Mouse (Mus musculus): ENCODE measurements around the gene Pygo1. TPM values are rescaled to one million over a fixed set of nuclear protein-coding genes. Genes with fewer than 3 reads are reported as not detected.

Pygo1 gene
- total RNA-seq (2021): 10 to 100 TPM; 14.6 to 14.9 TPM
- long read RNA-seq, experiment 1, full-length matches to known transcripts: 10 of 15 reads
- long read RNA-seq, experiment 1, partial matches to known transcripts: 0 of 15 reads
- long read RNA-seq, experiment 1, other reads (novel, unspliced or antisense): 5 of 15 reads
- long read RNA-seq, experiment 2, full-length matches to known transcripts: 7 of 12 reads
- long read RNA-seq, experiment 2, partial matches to known transcripts: 0 of 12 reads
- long read RNA-seq, experiment 2, other reads (novel, unspliced or antisense): 5 of 12 reads

DNA sequence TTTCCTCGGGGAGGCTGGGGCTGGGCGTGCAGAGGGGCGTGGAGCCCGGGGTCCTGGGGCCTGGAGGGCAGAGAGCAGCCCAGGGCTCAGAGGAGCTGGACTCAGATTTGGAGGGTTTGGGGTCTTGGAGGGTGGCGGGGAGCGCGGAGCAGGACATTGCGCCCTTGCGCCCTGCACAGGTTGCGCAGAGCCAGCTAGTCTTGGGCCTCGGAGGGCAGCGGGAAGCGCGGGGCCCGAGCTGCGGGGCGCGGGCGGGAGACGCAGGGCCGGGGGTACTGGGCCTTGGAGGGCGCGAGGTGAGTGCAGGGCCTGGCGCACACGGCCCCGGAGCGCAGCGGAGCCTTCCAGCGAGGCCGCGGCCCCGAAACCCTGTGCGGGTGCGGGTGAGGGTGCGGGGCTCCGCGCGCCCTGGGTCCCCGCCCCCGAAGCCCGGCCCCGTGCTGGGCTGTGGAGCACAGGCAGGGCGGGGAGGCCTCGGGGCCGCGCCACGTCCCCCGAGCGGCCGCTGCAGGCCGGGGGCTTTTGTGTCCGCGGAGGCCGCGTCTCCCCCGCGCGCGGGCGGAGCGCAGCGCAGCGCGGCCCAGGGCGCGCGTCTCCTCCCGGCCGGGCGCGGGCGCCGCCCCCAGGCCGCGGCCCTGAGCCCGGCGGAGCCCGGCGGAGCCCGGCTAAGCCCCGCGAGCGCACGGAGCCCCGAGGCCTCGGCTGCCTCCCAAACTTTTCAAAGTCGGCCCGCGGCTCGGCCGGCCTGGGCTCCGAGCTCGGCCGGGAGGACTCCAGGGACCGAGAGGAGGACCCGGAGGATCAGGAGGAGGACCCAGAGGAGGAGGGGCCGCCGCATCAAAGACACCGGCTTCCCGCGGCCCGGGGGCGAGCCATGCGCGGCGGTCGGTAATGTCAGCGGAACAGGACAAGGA lies at the start of gene Pygo1:
Gene Pygo1 (plus strand): TSS at position 625 of the 914 bp plus-strand sequence.
- peak; percentile 43 for DNase-seq (ENCODE audit: low spot score)

GRCm38 (mm10) chr9:72875878-72876277 lies 49.6 kb upstream of the Pygo1 start:
- no peak for DNase-seq (ENCODE audit: low spot score)

GRCm38 (mm10) chr9:72877905-72878304 lies 47.5 kb upstream of the Pygo1 start:
- DNase-seq (ENCODE audit: low spot score): no peak

DNA sequence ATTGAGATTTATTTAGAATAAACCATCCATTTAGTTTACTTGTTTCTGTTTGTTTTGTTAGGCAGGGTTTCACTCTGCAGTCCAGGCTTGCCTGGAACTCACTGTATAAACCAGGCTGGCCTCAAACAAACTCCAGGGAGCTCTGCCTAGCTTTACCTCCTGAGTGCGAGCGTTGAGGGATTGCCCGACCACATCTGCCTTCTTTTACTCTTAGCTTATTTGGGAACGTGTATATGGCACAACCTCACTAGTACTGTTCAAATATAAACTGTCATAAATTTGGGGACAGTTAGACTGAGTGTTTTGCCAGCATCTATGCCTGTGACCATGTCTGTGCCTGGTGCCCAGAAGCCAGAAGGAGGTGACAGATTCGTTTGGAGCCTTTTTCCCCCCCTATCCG lies 46.8 kb upstream of the Pygo1 start:
- DNase-seq (ENCODE audit: low spot score): no peak

DNA sequence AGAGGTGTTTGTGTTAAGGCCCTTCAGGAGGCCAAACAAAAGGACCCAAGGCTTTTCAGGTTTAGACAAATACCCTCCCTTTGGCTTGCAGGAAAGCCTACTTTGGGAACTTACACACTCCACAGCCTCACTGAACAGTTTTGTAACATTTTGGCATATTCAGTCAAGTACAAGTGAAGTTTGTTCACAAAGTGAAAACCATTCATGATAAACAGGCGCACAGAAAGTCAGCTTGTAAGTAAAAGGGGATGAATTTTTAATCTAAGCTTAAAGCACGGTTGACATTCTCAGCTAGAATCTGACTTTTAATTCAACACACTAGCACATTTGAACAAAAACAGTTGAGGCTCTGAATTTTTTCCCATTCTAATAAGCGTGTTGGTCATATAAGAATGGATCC lies 45.8 kb upstream of the Pygo1 start:
- no peak for DNase-seq (ENCODE audit: low spot score)

DNA sequence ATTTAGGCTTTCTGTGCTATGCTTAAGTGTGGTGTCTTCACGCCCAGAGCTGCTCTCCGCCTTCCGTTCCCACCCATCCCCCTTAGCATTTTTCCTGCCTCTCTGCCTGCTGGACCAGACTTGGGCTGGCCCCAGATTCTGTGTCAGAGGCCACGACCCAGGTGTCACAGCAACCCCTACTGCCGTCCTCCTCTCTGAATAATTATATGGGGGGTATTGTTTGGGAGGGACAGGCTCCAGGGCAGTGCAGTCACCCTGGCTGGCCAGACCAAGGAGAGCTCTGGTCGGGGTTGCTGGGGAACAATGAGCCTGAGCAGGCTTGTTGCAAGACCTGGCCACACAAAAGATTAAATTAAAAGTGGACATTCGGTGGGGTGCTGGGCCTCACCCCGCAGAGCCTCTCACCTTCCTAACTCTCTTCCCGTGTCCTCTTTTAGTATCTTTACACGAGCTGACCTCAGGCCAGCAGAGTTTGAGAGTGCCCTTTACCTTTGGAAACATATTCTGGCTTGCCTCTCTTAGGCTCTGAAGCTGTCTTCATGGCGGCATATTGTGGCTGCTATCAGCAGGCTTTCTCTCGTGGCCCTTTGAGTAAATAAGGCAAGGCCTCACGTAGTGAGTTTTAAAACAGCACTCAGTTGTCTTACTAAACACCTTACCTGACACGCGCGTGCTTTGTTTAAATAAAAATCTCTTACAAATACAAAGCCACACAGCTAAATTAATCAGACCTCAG lies 45.1 kb upstream of the Pygo1 start:
- no peak for DNase-seq (ENCODE audit: low spot score)

DNA sequence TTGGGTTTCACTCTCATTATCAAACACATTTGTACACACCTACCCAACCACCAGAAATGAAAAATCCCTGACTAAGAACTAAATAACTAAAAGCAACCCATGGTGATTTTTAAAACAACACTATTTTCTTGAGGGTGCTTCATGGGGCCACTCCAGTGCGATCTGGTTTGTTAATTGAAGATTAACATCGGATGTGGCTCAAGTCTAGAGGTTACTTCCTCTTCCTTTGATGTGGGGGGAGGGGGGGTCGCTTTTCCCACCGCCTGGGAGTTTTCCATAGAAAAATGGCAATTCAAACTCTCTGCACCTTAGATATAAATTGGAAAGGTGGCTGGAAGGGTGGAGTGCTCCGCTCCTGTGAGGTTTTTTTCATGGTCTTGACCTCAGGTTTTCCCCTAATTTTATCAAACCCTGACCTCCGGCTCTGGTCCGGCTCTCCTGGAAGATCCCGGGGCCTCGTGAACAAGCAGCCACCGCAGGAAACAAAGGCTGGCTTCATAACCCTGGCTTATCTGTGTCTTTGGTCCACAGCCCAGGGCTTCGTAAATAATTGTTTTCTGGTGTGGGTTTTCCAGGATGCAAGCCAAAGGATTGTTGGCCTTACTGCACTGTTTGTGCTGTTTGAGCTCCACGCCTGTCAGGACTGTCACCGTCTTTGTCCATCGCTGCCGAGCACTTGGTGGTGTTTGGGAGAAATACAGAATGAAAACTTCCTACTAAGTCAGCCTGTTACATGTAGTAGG lies 44.2 kb upstream of the Pygo1 start:
- DNase-seq (ENCODE audit: low spot score): no peak

DNA sequence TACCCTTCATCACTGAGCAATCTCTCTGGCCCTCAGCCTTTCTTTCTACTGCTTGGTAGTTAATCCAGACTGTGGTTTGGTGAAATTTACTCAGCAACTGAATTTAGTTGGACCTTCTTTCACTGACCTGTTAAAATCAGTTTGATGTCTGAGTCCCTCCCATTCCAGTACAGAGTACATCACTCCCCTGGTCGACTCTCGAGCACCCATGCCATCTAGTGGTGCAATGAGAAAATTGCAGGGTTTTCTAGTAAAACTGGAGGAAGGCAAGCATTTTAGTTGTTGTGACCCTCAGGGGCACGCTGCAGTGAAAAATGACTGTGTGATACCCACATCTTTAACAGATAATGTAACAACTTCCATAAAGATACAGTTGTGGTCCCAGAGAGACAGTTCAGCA lies 41.5 kb upstream of the Pygo1 start:
- peak; percentile 49 for DNase-seq (ENCODE audit: low spot score)

DNA sequence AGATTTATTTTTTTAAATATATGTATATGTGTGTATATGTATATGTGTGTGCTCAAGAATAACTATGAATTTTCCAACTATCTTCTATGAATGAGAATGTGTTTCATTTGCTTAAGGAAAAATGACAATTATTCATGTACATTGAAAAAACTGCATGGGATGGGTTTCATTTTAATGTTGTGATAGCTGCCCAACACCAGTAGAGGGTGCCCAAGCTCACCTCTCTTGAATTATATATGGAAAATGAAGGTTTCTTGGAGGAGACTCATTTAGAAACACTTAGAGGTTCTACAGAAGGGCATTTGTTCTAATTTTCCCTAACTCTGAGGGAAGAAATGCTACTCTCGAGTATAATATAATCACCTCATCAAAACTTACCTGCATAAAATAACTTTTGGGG lies 35.7 kb upstream of the Pygo1 start:
- peak; percentile 17 for DNase-seq (ENCODE audit: low spot score)

DNA sequence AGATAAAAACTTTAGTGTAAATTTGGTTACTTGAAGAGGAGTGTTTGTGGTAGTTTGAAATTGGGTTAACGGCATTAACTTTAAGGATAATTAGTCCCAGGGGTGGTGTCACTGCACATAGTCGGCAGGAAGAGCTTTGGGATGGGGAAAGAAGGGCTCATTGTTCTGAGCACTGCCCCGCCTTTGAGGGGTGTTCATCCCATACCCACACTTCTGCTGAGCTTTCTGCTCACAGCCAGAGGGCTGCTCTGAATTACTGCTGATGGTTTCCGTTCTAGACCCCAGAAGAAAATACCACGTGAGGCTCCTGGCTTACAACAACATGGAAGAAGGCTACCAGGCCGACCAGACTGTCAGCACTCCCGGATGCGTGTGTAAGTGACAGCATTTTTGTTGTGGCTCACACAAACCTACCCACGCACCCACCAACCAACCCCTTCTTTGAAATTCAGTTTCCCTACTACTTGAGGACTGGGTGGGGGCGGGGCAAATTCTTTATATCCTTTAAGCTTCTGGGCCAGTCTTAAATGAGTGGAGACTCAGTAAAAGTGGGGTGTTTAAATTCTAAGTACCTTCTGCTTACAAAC lies 34.9 kb upstream of the Pygo1 start:
- DNase-seq (ENCODE audit: low spot score): no peak

DNA sequence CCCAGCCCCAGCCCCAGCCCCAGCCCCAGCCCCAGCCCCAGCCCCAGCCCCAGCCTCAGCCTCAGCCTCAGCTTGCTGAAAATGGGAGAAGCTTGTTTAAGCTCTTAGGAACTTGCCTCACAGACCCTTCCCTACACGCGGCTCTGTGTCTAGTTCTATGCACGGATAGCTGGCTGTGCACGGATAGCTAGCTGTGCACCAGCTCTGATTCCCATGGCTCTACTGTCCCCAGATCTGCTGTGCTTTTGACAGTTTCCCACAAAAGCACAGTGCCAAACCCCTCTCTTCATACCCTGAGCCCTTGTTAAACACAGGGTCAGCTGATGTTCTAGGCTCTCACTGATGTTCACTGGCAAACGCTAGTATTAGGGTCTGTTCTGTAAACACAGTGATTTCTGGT lies 32.7 kb upstream of the Pygo1 start:
- DNase-seq (ENCODE audit: low spot score): no peak

DNA sequence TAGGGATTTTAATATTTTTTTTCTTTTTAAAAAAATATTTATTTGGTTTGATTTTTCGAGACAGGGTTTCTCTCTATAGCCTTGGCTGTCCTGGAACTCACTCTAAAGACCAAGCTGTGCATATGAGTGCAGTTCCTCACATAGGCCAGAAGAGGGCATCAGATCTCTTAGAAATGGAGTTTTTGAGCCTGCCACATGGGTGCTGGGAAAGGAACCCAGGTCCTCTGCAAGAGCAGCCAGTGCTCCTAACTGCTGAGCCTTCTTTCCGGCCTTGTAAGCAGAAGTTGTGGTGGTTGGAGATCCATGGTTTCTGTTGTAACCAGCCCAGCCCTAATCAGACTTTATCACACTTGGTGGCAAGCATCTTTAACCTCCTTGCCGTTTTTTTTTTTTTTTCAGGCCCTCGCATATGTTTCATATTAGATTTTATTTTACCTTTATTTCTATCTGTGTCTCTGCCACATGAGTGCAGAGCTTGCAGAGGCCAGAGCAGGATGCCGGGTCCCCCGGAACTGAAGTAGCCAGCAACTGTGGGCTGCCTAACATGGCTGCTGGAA lies 30.6 kb upstream of the Pygo1 start:
- DNase-seq (ENCODE audit: low spot score): no peak

- DNase-seq (ENCODE audit: low spot score): peak; percentile 68
Observed at GRCm38 (mm10) chr9:72902057-72902456, 23.4 kb upstream of the Pygo1 start.

GRCm38 (mm10) chr9:72902611-72903010 lies 22.8 kb upstream of the Pygo1 start:
- peak; percentile 20 for DNase-seq (ENCODE audit: low spot score)

GRCm38 (mm10) chr9:72906693-72907103 lies 18.7 kb upstream of the Pygo1 start:
- DNase-seq (ENCODE audit: low spot score): no peak

DNA sequence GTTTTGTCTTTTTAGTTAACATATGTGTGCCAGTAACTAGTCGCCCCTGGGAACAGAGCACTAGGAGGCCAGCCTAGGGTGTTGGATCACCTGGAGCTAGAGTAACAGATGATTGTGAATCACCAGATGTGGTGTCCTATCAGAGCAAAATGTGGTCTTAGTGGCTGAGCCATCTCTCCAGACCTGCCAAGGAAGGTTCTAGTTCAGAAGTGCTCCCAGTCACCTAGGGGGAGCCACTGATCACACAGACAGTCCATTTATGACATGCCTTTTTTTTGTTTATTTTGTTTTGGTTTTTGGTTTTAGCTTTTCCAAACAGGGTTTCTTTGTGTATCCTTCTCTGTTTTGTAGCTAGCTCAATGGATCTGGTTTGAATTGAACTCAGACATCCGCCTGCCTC lies 14.1 kb upstream of the Pygo1 start:
- DNase-seq (ENCODE audit: low spot score): no peak

DNA sequence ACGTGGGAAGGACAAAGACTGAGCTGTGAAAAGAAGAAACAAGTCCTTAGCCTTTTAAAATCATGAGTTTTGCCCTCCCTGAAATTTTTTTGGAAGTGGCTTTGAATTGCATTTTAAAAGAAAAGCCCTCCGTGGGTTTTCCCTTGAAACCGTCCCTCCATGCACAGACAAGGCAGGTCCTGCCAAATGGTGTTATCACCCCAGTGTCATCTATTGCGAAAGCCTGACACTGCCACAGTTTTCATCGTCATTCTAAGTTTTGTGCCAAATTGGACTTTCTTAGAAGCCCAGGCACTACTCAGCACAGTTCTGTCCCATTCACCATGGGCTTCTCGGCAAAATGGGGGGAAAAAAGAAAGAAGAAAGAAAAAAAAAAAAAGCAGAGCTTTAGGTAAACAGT lies 11.9 kb upstream of the Pygo1 start:
- no peak for DNase-seq (ENCODE audit: low spot score)

GRCm38 (mm10) chr9:72915728-72916127 lies 9.7 kb upstream of the Pygo1 start:
- DNase-seq (ENCODE audit: low spot score): no peak

DNA sequence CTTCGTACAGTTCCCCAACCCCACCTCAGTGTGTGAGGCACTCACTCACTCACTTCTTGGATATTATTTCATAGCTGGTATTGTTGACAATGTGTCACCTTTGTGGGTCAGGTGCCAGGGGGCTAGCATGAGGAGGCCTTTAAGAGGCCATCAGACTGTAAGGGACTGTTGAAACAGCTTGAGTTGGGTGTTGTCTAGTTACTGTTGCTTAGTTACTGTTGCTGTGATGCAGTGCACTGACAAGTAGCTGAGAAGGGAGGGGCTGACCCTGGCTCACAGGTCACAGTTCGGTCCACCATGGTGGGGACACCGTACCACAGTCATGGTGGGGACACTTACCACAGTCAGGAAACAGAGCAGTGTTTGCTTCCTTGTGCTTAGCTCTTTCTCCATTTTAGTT lies 2.4 kb upstream of the Pygo1 start:
- DNase-seq (ENCODE audit: low spot score): no peak

GRCm38 (mm10) chr9:72925935-72926258 lies 452 bp downstream of the Pygo1 start:
- DNase-seq (ENCODE audit: low spot score): no peak
